Comparison of ENCODE assay signal across 11 mouse cellular contexts in genomic region chr5:113043531-113043930, GRCm38 (mm10). TPM values are rescaled to one million over a fixed set of nuclear protein-coding genes. Genes with fewer than 3 reads are reported as not detected.
A peak's percentile ranks its signal among the peaks of the same experiment; 100 is the strongest.
DNase-seq lines count a peak whose midpoint lies in the region; ATAC-seq lines count a peak whose summit lies in the region.
"Had no signal": no experiment of that assay in that cellular context is flagged by ENCODE, and none has a peak within 500 bp of the region (broad histone marks: within the 10 kb centered on the region; RNA-seq: fewer than 3 reads in every experiment).

No protein-coding gene starts in this region.

- H3K27ac ChIP-seq in midbrain, embryonic 16.5 days (ENCODE audit: low read length), result no peak overlapping the region
- no peak overlapping the region for H3K27ac ChIP-seq in kidney, embryonic 15.5 days

- no peak overlapping the region for H3K4me2 ChIP-seq in midbrain, embryonic 16.5 days (ENCODE audit: low read length)
- H3K4me2 ChIP-seq in kidney, embryonic 15.5 days, result no peak overlapping the region

- WGBS in midbrain, embryonic 16.5 days, result 77% methylated on average over 8 of the region's 8 CpGs
- WGBS in kidney, embryonic 15.5 days, result 85% methylated on average over 8 of the region's 8 CpGs

- ATAC-seq in midbrain, embryonic 16.5 days, result no peak
- no peak for ATAC-seq in kidney, embryonic 15.5 days (replicated peaks; ENCODE audit: low FRiP score)

- no peaks in the 10 kb centered on the region for H3K9me3 ChIP-seq in midbrain, embryonic 16.5 days (replicated peaks; ENCODE audit: control insufficient read depth, low read length, poor library complexity, severe bottlenecking)
- H3K9me3 ChIP-seq in kidney, embryonic 15.5 days (replicated peaks), result no peaks in the 10 kb centered on the region

- intact Hi-C loops in heart, postnatal 36 days (cut with DNase I), result no loop called here

- no peak overlapping the region for H3K4me3 ChIP-seq in midbrain, embryonic 16.5 days (ENCODE audit: low read depth, low read length)
- no peak overlapping the region for H3K4me3 ChIP-seq in kidney, embryonic 15.5 days (replicated peaks)

- H3K27me3 ChIP-seq in midbrain, embryonic 16.5 days (ENCODE audit: control insufficient read depth, insufficient read depth, low read depth, low read length), result no peaks in the 10 kb centered on the region
- no peaks in the 10 kb centered on the region for H3K27me3 ChIP-seq in kidney, embryonic 15.5 days

- no peaks in the 10 kb centered on the region for H3K36me3 ChIP-seq in midbrain, embryonic 16.5 days (ENCODE audit: control insufficient read depth, insufficient read depth, low read length)
- H3K36me3 ChIP-seq in kidney, embryonic 15.5 days, result no peaks in the 10 kb centered on the region

- peaks cover 8% of the 10 kb centered on the region for H3K4me1 ChIP-seq in midbrain, embryonic 16.5 days (ENCODE audit: control insufficient read depth, insufficient read depth, low read length)
- peaks cover 23% of the 10 kb centered on the region for H3K4me1 ChIP-seq in kidney, embryonic 15.5 days

- peak; percentile 33 for DNase-seq in kidney, postnatal 10 days
- DNase-seq in kidney, postnatal 25 days, result no peak
- DNase-seq in cerebellum, postnatal 10 days, result peak; percentile 83 to 85
- DNase-seq in heart, postnatal 36 days, result peak; percentile 31 to 40
- peak; percentile 82 to 86 for DNase-seq in right cerebral cortex, postnatal 10 days (ENCODE audit: low spot score in 2 of 2)
- no peak for DNase-seq in thymus, postnatal 14 days

- no peak overlapping the region for H3K9ac ChIP-seq in midbrain, embryonic 16.5 days (ENCODE audit: low read depth, low read length)
- H3K9ac ChIP-seq in kidney, embryonic 15.5 days, result no peak overlapping the region

RNA-seq across cellular contexts. Expression of gene Crybb2, which starts 26.4 kb away (rescaled TPM):
- total RNA-seq in heart, postnatal 36 days (2021), result not detected
- polyA plus RNA-seq in midbrain, embryonic 16.5 days (2015; fragmentation: Nextera tagmentation; extraction: Ambion mirVana), result not detected in 2 replicates
- polyA plus RNA-seq in kidney, embryonic 15.5 days (2015; fragmentation: Nextera tagmentation; extraction: Ambion mirVana), result not detected in 2 replicates
- total RNA-seq: liver, adult 2 months had no signal
- polyA plus RNA-seq: heart, embryonic 16.5 days; liver, adult 2 months; testis, adult 2 months had no signal

RNA-seq across cellular contexts. Expression of gene Grk3, which starts 27.9 kb away (rescaled TPM):
- 1 to 10 TPM; 5.0 to 5.3 TPM for total RNA-seq in heart, postnatal 36 days (2021)
- 30.7 and 31.5 TPM in 2 replicates for polyA plus RNA-seq in midbrain, embryonic 16.5 days (2015; fragmentation: Nextera tagmentation; extraction: Ambion mirVana)
- polyA plus RNA-seq in kidney, embryonic 15.5 days (2015; fragmentation: Nextera tagmentation; extraction: Ambion mirVana), result 10.1 and 11.9 TPM in 2 replicates

RNA-seq across cellular contexts. Expression of gene Crybb3, which starts 37.9 kb away (rescaled TPM):
- 1 to 10 TPM in 1 of 2 experiments, under 1 TPM in 1; 0.28 to 1.8 TPM for total RNA-seq in heart, postnatal 36 days (2021)
- polyA plus RNA-seq in midbrain, embryonic 16.5 days (2015; fragmentation: Nextera tagmentation; extraction: Ambion mirVana), result 0.60 and 2.3 TPM in 2 replicates
- polyA plus RNA-seq in kidney, embryonic 15.5 days (2015; fragmentation: Nextera tagmentation; extraction: Ambion mirVana), result 1.1 and 1.2 TPM in 2 replicates

Comparison
In these comparisons a context has a peak if more than half of its experiments do, and no peak if none do; other contexts are left out.
1. DNase-seq: peak in kidney, postnatal 10 days (single experiment), cerebellum, postnatal 10 days (2 of 2), heart, postnatal 36 days (2 of 2) and right cerebral cortex, postnatal 10 days (2 of 2); none in kidney, postnatal 25 days (0 of 2) and thymus, postnatal 14 days (single experiment).